Mouse (Mus musculus) thymus, adult 18-20 months (tissue): Measurements from ENCODE around the gene S1pr3.

Source experiments
- DNase-seq, 2 experiments: peaks; one replicate each; pipeline ENCODE4 v3.0.0; 2022; ENCODE audit warnings: mixed read lengths in 2 of 2

Gene S1pr3

DNA sequence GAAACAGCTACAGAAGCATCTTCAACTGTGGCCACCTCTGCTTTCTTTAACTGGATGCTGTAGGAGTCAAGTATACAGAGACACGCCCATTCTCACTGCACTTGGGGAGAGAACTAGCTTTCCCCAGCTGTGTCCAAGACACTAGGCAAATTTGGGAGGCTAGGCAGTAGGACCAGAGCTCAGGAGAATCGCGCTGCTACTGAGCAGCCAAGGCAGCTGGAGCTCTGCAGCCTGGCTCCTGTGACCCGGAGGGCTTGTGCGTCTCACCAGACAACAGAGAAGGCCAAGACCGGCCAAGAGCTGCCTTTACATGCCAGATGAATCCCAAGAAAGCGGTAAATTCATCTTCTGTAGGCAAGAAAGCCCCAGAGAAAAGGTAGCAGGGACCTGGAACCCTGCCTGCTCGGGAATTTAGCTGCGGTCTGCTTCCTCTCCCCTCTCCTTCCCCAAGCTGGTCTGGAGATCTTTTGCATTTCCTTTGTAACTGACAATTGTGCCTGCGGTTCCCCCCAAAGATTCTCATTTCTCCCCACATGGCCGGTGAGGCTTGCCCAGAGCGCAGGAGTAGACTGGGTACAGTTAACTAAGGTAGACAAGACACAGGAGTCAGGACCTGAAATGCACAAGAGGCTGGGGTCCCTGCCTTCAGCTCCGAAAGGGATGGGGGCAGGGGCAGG is 760 bp upstream of the S1pr3 start:
- DNase-seq = no peak

DNA sequence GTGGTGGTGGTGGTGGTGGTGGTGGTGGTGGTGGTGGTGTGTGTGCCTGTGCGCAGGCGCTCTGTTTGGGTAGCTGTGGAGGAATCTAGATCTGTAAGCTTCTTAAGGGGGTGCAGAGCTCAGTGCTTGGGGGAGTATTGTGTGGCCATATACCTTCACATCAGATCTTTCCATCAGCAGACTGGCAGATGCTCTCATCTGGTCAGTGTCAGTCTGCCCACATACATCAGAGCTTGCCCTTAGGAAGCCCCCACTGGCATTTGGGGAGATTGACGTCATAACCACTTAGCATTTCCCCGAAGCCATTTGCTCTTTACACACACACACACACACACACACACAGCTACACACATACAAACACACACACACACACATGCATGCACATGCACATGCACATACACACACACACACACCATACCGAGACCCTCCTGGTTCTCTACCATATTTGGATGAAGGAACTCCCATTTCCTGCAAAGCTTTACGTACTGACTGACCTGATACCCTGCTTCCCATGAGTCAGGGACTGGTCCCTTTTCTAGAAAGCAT is 1.6 kb downstream of the S1pr3 start:
- no peak for DNase-seq

DNA sequence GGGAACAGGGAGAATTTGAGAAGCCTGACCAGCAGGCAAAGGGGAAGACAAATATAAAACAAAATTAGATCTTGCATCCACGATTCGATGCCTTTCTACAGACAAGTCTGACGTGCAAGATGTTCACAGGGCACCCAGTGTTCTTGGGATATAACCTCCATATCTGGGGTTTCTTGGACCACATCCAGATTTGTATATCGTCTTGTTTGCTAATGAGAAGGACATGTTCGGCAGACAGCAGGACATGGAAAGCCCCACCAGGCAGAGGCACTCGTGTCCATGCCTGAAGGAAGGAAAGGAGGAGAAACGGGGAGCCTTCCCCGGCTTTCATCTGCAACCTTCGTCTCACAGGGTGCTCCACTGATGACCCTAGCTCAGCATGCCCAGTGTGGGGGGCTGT is 2.8 kb downstream of the S1pr3 start:
- DNase-seq = no peak

DNA sequence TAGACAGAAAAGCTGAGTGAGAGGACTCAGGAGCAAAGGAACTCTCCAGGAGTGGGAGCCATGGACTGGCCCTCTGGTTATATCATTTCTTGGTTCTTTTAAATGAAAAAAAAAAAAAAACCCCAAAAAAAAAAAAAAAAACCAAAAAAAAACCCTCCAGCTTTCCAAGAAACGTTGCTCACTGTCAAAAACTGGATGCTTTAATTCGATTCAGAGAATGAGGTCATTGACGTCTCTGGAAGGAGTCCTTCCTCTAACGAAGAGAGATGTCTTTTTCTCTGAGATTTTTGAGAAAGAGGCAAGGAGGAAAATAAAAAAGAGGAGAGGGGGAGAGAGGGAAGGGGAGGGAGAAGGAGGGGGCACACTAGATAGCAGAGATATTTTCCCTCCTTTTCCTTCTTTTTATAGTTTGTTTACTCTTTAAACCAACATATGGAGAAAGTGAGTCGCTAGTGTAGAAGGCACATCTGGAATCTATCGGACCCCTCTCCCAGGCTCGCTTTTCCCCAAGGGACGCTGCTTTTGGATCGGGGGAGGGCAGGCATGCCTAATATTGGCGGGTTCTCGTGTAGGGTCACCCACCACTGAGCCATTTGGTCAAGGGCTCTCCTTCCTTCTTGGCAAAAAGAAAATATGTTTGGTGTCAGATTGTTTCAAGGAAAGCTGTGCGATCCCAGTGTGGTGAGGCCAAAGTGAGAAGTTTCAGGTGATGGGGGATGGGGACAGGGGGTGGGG is 3.4 kb downstream of the S1pr3 start:
- no peak for DNase-seq

DNA sequence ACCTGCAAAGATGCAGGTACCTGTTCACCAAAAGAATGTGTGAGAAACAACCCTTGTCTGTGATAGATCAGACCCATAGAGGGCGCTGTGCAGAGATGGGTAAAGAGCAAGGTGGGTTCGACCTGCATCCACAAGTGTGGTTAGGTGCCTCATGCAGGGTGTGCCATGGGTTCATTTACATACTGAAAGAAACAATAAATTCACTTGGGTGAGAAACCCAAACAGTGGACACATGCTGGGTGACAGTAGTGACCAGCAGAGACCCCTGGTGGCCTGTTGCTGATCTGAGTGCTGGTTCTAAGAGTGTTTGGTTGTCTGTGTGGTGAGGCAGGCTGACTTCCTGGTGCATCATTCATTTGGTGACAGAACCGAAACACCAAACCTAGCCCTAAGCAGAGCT is 5.0 kb downstream of the S1pr3 start:
- DNase-seq = no peak

DNA sequence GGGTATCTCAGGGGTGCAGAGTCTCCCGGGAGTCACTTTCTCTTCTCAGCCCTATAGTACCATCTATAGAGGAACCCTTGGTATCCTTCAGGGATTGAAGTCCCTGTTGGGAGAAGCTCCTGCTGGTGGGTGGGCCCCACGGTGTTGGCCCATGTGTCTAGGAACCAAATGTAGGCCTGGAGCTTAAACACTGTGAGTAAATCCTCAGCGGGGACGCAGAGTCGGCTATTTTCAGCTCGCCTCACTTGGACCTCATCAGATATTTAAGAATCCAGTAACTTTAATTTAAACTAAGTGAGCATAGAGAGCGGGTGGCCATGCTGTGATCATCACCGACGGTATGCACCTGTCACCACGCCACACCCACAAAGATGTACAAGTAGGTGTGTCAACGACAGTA is 8.3 kb downstream of the S1pr3 start:
- no peak for DNase-seq

DNA sequence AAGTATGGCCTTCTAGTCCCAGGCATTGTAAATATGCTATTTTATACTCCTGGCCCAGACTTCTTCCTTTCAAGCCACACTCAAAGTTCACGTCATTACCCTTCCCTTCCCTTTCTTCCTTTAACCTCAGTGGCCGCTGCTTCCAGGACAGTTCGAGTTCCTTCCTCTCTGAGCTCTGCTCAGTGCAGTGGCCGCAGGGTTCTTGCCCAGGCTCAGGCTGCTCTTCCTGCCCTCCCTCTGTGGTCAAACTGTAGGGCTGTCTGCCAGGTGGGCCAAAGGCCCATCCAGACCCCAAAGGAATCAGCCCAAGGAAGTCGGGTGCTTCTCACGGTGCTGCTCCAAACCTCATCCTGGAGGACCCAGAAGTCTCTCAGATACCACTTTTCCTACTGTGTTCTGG is 9.4 kb downstream of the S1pr3 start:
- no peak for DNase-seq

DNA sequence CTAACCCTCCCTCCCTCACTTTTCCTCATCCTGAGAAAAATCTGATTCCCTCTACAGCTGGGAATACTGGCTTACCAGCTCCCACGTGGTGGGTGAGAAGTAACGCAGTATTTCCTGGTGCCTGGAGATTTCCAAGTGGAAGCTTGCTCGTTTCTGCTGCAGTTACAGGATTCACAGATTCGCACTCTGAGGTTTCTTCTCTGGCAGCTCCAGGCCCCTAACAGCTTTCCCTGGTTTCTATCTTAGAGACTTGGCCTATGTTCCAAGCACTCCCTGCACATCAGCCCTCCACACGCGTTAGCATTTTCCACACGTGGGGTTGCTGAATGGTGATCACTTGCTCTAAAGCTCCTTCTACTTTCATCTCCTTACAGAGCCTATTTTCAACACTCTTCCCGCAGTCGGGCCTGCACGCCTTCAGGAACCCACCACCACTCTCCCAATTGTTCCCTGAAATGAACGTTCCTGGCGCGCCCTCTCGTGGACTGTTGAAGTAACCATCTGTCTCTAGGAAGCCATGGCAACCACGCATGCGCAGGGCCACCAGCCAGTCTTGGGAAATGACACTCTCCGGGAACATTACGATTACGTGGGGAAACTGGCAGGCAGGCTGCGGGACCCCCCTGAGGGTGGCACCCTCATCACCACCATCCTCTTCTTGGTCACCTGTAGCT is 10.0 kb downstream of the S1pr3 start:
- peak; percentile 66 to 69 for DNase-seq

DNA sequence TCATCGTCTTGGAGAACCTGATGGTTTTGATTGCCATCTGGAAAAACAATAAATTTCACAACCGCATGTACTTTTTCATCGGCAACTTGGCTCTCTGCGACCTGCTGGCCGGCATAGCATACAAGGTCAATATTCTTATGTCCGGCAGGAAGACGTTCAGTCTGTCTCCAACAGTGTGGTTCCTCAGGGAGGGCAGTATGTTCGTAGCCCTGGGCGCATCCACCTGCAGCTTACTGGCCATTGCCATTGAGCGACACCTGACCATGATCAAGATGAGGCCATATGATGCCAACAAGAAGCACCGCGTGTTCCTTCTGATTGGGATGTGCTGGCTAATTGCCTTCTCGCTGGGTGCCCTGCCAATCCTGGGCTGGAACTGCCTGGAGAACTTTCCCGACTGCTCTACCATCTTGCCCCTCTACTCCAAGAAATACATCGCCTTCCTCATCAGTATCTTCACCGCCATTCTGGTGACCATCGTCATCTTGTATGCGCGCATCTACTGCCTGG is 10.6 kb downstream of the S1pr3 start:
- DNase-seq = no peak

DNA sequence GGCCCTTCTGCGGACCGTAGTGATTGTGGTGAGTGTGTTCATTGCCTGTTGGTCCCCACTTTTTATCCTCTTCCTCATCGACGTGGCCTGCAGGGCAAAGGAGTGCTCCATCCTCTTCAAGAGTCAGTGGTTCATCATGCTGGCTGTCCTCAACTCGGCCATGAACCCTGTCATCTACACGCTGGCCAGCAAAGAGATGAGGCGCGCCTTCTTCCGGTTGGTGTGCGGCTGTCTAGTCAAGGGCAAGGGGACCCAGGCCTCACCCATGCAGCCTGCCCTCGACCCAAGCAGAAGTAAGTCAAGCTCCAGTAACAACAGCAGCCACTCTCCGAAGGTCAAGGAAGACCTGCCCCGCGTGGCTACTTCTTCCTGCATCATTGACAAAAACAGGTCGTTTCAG is 11.1 kb downstream of the S1pr3 start:
- no peak for DNase-seq

DNA sequence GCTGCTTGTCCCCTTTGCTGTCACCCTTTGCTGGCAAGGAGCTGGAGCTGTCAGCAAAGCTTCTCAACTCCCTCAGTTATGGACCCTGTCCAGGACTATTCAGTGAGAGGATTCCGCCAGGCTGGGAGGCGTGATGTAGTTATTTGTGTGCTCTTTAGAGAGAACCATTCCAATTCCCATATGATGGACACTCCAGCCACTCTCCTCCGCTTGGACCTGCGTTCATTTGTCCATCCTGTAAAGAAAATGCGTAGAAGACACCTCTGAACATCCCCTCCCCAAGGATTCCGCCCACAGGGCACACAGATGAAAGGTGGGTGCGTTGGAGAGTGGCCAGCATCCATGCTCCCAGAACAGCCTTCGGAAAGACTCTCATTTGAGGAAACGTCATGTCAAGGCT is 12.4 kb downstream of the S1pr3 start:
- no peak for DNase-seq

DNA sequence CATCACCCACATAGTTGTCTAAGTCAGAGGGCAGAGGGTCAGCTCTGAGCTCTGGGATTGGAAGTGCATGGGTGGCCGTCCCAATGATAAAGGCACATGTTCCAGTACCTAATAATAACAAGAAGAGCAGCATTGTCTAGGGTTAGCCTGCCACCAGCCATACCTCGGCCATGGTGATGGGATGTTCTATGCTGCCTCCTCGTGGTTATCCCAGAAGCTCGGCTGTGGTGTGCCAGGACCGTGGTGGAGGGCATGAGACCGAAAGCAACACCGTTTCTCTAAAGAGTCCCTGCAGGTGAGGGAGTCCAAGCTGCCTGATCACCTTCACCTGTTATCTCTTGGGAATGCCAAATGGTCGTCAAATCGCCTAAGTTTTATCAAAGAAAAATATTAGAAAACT is 15.2 kb downstream of the S1pr3 start:
- DNase-seq = no peak

DNA sequence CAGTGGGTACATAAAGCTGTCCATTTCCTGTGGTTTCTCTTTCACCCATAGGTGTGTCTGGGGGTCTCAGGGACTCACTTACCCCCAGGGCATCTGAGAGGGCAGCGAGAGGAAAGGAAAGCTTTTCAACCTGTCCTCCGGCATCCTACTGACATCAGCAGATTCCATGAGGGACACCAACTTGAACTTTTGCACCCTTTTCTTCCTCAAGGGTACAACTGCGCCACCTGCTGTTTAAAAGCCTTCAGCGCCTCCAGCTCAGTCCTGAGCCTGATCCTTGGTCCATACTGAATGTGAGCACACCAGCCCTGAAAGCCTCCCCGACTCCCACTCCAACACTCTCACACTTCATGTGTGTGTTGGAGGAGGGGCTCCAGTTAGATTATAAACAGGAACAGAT is 16.2 kb downstream of the S1pr3 start:
- no peak for DNase-seq

DNA sequence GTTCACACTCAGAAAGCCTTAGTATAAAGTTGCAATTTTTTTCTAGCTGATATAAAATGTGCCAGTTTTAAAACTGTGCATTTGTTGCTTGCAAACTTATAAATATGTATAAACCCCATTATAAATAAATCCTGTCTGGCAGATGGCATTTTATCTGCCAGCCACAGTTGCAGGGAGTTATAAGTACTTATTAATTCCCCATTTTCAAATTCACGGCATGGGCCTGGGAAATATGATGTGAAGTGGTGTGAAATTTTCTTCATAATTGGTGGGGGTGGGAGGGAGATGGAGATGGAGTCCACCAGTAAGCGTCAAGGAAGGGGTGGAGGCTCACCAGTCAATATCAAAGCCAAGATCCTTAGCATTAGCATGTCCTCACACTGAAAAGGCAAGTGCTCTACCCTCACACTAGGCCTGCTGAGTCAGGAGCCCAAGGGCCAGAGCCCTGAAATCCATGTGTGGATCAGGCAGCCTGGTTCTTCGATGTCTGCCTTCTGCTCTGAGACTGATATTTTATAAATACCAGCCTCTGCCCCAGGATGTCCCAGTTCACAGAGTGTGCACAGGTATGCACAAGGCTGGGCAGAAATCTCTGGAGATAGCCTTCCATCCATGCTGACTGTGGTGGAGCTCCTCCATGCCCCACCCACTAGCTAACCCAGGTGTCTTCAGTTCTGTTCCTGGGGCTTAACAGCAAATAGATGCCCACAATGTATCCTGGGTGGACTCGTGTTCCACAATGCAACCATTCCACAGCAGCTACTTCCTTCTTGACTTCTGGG is 17.4 kb downstream of the S1pr3 start:
- DNase-seq = no peak

DNA sequence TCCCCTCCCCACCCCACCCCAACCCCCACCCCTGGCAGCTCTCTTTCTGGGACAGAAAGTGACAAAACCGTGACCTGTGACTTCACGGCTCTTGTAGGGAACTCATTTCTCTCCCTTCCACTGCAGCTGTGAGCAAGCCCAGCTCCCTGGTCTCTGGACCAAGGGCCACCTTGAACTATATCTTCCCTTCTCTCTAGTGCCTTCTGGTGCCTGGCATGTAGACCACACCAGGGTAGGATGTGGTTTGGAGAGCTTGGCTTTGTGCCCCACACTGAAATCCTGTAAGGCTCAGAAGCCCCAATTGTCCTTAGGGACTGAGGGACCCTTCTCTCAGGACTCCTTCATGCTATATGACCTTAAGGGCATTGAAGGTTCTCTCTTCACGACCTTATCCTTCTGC is 24.9 kb downstream of the S1pr3 start:
- DNase-seq = no peak

DNA sequence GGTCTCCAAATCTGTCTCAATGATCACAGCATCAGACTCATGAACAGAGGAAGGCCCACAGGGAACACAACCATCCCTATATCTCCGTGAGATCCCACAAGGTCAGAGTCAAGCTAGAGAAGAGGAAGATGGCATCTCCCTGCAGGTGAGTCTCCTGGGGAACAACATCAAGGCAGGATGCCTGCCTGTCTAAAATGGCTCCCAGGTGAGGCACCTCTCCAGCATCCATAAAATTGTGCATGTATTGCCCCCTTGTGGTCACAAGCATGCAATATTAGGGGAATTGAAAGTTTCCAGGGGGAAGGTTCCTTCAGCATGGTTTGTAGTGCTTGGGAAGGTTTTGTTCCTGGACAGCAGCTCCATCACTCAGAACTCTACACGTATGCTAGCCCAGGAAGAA is 26.0 kb downstream of the S1pr3 start:
- no peak for DNase-seq

DNA sequence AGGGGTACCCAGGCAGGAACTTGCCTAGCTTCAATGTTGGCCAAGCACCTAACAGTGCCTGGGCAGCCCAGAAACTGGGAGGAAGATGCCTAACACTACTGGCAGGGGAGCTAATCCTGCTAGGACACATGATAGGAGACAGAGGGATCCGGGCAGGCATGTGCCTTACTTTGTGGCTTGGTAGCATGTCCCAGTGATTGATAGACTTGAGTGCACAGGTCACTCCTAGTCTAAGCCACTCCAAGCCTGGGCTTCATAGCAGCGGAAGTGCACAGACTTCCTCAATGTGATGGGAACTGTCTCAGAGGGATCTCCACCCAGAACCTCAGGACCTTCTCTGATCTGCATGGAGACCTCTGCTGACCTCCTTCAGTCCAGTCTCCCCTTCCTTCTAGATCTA is 26.7 kb downstream of the S1pr3 start:
- DNase-seq = no peak

DNA sequence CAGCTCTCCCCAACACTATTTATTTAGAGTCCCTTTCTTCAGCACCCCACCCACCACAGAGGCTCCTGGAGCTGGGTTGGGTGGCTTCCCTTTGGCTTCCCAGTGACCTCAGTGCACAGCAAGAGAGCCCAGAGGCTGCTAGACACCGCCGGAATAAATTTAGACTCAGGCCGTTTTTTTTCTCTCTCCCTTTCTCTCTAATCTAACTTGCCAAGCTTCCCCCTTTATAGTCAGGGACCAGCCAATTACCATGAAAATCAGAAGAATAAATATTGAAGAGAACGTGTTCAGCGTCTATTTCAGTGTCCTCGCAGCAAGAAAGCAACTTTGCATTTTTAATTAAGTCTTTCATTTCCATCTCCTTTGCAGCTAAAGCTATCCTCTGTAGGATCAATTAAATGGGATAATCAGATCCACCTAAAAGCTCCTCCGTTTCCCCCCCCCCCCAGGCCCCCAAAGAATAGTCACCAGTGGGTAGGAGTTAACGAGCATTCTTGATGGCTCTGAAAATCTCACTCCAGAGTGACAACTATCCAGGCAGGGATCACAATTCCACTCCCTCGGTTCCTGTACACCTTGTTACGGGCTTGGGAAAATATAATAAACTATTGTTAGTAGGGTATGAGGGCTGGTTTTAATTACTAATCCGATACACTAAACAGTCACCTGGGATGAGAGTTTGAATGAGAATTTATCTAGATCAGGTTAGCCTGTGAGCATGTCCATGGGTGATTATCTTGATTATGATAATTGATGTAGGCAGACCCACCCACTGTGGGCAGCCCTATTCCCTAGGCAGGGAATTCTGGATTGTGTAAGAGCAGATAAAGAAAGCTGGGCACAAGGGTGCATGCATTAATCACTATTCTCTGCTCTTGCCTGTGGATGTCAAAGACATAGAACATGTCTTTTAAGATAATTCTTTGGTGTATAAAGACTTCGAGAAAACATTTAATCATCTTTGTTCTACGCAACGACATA is 29.0 kb downstream of the S1pr3 start:
- no peak for DNase-seq

DNA sequence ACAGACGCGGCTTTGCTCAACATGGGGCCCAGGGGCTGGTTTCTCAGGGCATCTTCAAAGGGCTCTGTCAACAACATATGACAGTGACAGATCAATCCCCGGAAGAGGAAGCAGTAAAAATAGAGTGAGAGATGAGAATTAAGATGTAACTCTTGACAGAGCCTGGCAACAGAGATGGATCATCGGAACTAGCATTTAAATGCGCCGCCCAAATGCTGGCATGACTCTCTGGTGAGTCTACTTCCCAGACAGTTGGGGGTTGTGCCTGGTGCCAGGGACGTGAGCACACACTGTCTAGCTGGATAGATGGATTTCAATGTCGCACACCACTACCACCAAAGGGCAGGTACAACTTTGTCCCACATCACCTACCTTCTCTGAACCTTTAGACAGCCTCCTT is 34.5 kb downstream of the S1pr3 start:
- no peak for DNase-seq

DNA sequence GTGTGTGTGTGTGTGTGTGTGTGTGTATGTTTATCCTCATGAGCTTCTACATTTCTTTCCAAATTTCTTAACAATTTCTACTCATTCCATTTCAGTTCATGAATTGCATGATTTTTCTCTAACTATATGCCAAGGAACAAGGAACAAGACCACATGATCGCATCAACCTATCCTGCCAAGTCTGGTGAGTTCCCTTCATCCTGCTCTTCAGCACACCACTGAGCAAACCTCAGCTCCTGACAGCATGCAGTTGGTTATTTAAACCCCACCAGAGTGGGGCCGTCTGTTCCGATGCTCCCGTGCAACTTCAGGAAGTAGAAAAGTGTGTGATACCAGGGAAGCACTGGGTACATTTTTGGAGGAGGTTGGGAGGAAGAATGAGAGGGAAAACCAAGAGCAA is 38.1 kb downstream of the S1pr3 start:
- DNase-seq = no peak

DNA sequence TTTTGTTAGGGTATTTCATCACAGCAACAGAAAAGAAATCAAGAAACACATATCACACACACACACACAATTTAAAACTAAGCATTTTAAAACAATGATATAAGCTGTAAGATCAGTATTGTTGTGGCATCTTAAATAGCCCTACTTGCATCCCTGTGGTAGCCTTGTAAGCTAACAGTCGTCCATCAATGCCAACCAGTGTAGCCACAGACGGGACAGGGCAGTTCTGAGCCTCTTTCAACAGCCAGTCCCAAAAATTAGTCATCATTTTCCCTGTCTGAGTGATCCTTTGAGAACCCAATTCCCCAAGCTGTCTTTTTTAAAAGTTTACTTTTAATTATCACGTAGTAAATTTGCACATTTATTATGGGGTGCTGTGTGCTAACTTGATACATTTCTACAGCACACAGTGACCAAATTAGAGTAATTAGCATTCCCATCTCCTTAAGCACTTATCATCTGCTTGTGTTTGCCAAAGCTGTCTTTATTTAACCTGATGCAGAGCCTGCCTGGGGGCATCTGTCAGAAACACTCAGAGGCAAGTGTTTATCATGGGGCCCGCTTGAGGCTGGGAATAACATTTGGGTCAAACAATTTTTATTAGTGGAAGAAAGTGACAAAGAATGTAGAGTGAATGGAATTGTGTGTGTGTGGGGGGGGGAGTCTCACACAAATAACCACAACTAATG is 47.9 kb downstream of the S1pr3 start:
- no peak for DNase-seq
